Mouse (Mus musculus) heart, postnatal 0 days (tissue): ENCODE data around the gene Adam1a.

Source experiments
- CTCF ChIP-seq: IDR thresholded peaks from 2 replicates; pipeline ENCODE4 v1.5.1; 2016; ENCODE audit warnings: antibody characterized with exemption, control low read depth, low read depth
- EP300 ChIP-seq: IDR thresholded peaks from 2 replicates; pipeline ENCODE4 v1.6.1; 2016; ENCODE audit warnings: antibody characterized with exemption, low read depth

- TF ChIP-seq CTCF: no peak
- no peak for TF ChIP-seq EP300
Measured at GRCm38 (mm10) chr5:121535116-121535515, 10.2 kb downstream of the Adam1a start.
